Mouse (Mus musculus): ENCODE data around the gene Sap30.
"Not testable (repeated sequence)": the region's sequence is repeated elsewhere in the genome, so short reads cannot be mapped to it uniquely, and the experiment has no call there.

The Sap30 gene

GRCm38 (mm10) chr8:57487441-57488155 lies at the start of gene Sap30:
Gene Sap30, minus strand, starts transcription at chr8:57487860.
- peak; percentile 80 for DNase-seq (ENCODE audit: extremely low read depth, low read depth, low spot score)

- no peak for DNase-seq (ENCODE audit: extremely low read depth, low read depth, low spot score)
These were observed 48.5 kb upstream of the Sap30 start for GRCm38 (mm10) chr8:57536167-57536566.

DNA sequence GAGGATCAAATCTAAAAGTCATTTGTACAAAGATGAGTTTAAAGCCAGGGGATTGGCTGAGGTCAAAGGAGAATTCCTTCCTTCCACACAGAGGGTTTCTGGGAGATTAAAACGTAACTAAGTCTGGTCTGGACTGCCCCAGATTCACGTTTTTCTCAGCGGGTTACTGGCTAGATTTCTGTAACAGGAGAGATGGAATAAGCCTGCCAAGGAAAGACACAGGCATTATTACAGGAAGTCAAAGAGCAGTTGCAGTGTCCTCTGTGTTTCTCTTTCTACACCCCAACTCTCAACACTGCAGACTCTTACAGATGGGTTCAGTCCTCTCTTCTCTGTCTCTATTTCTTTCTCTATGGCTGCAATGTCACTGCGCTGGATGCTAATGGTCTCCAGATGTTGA lies 46.8 kb upstream of the Sap30 start:
- no peak for DNase-seq (ENCODE audit: extremely low read depth, low read depth, low spot score)

- no peak for DNase-seq (ENCODE audit: extremely low read depth, low read depth, low spot score)
These were observed 45.4 kb upstream of the Sap30 start for GRCm38 (mm10) chr8:57533106-57533505.

- DNase-seq (ENCODE audit: extremely low read depth, low read depth, low spot score): no peak
These were observed 44.6 kb upstream of the Sap30 start for GRCm38 (mm10) chr8:57532223-57532622.

GRCm38 (mm10) chr8:57530666-57531349 lies 43.1 kb upstream of the Sap30 start:
- no peak for DNase-seq (ENCODE audit: extremely low read depth, low read depth, low spot score)

- DNase-seq (ENCODE audit: extremely low read depth, low read depth, low spot score): no peak
These were observed 42.6 kb upstream of the Sap30 start for GRCm38 (mm10) chr8:57530238-57530637.

DNA sequence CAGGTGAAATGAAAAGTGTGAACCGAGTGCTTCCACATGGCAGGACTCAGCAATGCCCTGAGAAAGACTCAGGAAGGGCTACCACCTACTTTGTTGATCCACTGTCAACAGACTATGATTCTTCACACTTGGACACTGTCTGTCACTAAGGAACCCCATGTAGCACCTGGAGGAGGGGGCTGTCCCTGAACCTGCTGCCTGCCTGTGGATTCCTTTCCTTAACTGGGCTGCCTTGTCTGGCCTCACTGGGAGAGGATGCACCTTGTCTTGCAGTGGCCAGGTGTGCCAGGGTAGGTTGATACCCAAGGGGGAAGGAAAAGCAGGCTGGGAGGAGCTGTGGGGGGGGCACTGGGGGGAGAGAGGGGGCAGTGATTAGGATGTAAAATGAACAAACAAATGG lies 40.4 kb upstream of the Sap30 start:
- no peak for DNase-seq (ENCODE audit: extremely low read depth, low read depth, low spot score)

DNA sequence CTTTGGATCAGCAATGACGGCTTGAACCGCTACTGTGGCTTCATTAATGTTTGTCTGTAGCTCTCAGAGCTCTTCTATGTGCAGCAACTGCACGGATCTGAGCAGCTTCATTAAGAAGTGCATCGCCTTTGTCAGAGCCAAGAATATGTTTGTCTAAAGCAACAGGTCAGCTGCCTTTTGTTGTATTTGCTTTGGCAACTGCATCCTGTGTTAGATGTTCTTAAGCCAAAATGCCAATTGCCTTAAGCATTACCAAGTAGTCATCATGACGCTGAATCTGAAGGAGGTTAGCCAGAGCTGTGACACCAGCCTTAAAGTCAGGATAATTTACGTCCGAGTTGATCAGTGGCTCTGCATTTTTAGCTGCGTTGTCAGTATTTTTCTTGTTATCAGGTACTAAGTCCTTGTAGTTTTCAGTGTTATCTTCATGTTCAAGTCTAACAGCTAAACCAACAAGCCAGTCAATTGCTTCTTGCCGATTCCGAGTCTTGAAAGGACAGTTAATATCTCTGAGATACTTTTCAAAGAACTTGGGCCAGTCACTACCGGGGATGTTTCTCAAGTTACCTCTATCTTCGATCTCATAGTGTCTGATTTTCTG lies 32.6 kb upstream of the Sap30 start:
- no peak for DNase-seq (ENCODE audit: extremely low read depth, low read depth, low spot score)

DNA sequence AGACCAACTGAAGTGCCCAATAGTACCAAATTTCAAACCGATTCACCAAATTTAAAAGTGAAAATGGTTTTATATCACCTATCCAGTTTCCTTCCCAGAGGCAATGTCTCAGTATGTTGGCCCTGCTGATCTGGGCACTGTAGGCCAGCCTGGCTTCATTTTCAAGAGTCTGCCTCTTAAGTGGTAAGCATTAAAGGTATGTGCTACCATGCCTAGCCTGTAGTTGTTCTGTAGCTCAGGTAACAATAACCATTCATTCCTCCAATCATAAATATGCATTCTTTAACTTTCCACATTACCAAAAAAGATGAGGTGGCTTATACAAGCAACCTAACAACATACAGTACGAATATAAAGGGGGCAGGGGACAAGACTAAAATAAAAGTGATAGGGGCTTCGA lies 30.1 kb upstream of the Sap30 start:
- no peak for DNase-seq (ENCODE audit: extremely low read depth, low read depth, low spot score)

DNA sequence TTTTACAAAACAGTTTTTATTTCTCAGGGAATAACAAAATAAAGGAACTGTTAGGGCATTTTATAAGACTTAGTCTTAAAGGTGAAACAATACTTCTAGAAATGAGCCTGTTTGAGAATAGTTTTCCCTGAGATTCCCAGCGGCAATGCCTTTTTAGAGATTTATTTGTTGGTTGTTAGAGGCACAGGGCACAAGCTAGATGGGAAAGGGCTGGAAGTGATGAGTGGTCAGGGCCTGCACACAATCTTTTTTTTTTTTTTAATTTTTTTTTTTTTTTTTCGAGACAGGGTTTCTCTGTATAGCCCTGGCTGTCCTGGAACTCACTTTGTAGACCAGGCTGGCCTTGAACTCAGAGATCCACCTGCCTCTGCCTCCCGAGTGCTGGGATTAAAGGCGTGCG lies 29.0 kb upstream of the Sap30 start:
- not testable (repeated sequence) for DNase-seq (ENCODE audit: extremely low read depth, low read depth, low spot score)

DNA sequence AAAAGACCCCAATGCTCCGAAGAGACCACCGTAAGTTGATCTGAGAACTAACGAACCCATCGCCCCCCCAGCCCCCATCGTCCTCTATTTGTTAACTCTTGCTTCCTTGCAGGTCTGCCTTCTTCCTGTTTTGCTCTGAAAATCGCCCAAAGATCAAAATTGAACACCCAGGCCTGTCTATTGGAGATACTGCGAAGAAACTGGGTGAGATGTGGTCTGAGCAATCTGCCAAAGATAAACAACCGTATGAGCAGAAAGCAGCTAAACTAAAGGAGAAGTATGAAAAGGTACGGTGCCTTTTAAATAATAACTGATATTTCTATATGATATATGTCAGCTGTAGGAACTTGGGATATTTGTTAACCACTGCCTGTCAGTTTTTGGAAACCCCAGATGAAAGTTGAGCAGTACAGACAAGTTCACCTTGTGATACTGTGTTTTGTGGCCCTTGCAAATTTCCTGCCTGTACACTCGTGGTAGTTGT lies 25.6 kb upstream of the Sap30 start:
- DNase-seq (ENCODE audit: extremely low read depth, low read depth, low spot score): not testable (repeated sequence)

GRCm38 (mm10) chr8:57512141-57513056 lies 24.7 kb upstream of the Sap30 start:
- no peak for DNase-seq (ENCODE audit: extremely low read depth, low read depth, low spot score)

- peak; percentile 93 for DNase-seq (ENCODE audit: extremely low read depth, low read depth, low spot score)
These were observed 23.9 kb upstream of the Sap30 start, which contains the start of gene Hmgb2 for GRCm38 (mm10) chr8:57511316-57512118. Gene Hmgb2, plus strand, starts transcription at chr8:57511907.

DNA sequence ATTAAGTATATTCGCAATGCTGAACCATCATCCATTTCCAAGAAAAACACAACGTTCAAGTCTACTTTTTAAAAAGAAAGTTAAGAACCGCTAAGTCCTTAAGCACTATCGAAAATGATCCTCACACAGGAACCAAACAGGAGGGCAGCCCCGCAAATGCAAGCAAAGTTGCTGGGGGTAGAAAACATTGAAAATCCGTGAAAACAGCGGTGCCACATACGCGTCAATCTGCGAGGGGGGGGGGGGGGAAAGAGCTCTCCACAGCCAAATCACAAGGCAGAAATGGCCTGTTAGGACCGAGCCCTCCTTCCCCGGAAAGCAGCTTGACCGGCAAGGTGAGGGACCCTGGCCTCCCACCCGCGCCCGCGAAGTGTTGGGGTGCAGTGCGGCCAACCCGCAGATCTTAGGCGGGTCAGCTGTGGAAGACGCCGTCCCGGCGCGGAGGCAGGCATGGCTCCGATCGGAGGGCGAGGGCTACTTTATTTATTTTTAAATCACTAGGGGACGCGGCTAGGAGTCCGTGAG lies 23.2 kb upstream of the Sap30 start:
- no peak for DNase-seq (ENCODE audit: extremely low read depth, low read depth, low spot score)

GRCm38 (mm10) chr8:57508657-57509056 lies 21.0 kb upstream of the Sap30 start:
- no peak for DNase-seq (ENCODE audit: extremely low read depth, low read depth, low spot score)

DNA sequence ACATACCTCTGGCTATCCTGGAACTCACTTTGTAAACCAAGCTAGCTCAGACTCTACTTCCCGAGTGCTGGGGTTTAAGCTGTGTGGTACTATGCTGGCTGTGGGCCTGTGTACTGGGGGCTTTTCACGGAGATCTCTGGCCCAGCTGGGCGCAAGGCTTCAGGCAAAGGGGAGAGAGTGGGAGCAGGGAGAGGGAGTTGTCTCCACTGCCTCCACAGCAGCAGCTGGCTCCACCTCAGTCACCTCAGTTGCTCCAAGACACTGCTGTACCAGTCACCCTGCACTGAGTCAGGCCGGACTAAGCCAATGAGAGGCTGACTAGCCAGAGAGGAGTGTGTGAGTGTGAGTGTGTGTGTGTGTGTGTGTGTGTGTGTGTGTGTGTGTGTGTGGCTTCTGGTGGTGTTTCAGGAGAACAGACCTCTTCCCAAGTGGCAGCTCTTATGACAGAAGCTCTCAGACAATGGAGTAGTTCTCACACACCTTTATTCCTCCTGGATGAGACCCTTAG lies 19.9 kb upstream of the Sap30 start:
- DNase-seq (ENCODE audit: extremely low read depth, low read depth, low spot score): no peak

- DNase-seq (ENCODE audit: extremely low read depth, low read depth, low spot score): not testable (repeated sequence)
These were observed 17.8 kb upstream of the Sap30 start for GRCm38 (mm10) chr8:57505500-57505899.

GRCm38 (mm10) chr8:57503641-57504040 lies 16.0 kb upstream of the Sap30 start:
- DNase-seq (ENCODE audit: extremely low read depth, low read depth, low spot score): no peak
